Mouse (Mus musculus): Measurements from ENCODE around the gene 4930519P11Rik. TPM values are rescaled to one million over a fixed set of nuclear protein-coding genes. Genes with fewer than 3 reads are reported as not detected.

The 4930519P11Rik gene
- polyA plus RNA-seq, 1 experiment from 2014 or later = not detected

DNA sequence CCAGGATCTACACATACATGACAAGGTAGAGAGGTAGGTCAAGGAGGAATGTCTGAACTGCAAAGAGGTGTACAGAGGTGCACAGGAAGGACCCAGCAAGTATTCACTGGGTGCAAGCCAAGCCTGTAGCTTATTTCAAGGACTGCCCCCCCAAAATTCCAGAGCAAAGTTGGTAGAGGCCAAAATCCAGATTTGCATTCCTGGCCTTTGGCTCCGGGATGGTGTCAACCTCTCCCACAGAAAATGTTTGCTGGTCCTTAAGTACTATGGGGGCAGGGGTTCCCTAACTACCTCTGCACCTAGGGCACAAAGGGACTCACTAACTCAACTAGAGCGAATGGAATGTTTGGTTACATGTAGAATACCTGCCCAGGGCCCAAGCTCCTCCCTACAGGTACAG lies 45.5 kb downstream of the 4930519P11Rik start:
- Histone ChIP-seq H3K9ac (peak overlapping the region; percentile 89), H3K27me3 (no peaks in the 10 kb centered on the region), H3K4me1 (replicated peaks) (peaks cover 59% of the 10 kb centered on the region), H3K27ac (peak overlapping the region; percentile 89), H3K4me3 (replicated peaks) (peak overlapping the region; percentile 82), H3K9me3 (replicated peaks) (no peaks in the 10 kb centered on the region), H3K36me3 (peaks cover 23% of the 10 kb centered on the region), H3K4me2 (peak overlapping the region; percentile 91)
- DNase-seq = no peak
- 77% methylated on average over 2 of the region's 2 CpGs for WGBS (ENCODE audit: insufficient replicate concordance)
- no peak for ATAC-seq (ENCODE audit: low read depth)

- Histone ChIP-seq H3K9me3 (replicated peaks) (no peaks in the 10 kb centered on the region), H3K4me1 (replicated peaks) (peaks cover 59% of the 10 kb centered on the region), H3K36me3 (peaks cover 33% of the 10 kb centered on the region), H3K4me2 (peak overlapping the region; percentile 91), H3K27me3 (no peaks in the 10 kb centered on the region), H3K27ac (0 out of 2 replicates have a peak overlapping the region, but pooled peaks have one; percentile 36), H3K9ac (peak overlapping the region; percentile 30; the same call in 1 of the 2 replicates), H3K4me3 (replicated peaks) (0 out of 2 replicates have a peak overlapping the region, but pooled peaks have one; percentile 1)
- 83% methylated on average over 8 of the region's 8 CpGs for WGBS (ENCODE audit: insufficient replicate concordance)
- DNase-seq (no peak), ATAC-seq (ENCODE audit: low read depth) (no peak)
These were observed 46.6 kb downstream of the 4930519P11Rik start for GRCm38 (mm10) chr2:154566641-154567040.

DNA sequence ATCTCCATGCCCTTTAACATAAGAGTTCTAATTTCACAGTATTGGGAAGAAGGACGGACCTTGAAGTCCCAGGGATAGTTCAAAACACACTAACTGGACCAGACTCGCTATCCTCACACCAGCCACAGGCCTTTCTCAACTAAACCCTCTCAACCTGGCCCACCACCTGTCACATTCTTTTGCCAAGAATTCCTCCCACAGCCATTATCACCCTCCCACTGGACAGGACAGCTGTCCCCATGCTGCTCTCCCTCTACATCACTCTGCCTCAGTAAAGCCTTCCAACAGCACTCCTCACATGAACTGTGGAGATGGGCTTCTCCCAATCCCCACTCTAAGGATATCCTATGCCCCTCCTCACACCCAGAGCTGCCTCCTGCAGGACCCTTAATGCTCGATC lies 47.7 kb downstream of the 4930519P11Rik start:
- peaks cover 44% of the 10 kb centered on the region for H3K36me3 ChIP-seq
- H3K4me1 ChIP-seq (replicated peaks) = peaks cover 50% of the 10 kb centered on the region
- H3K9ac ChIP-seq = peak overlapping the region; percentile 30; the same call in 1 of the 2 replicates
- H3K27ac ChIP-seq = peak overlapping the region; percentile 15; the same call in 1 of the 2 replicates
- ATAC-seq (ENCODE audit: low read depth) = no peak
- no peak overlapping the region for H3K4me2 ChIP-seq
- DNase-seq = no peak
- H3K4me3 ChIP-seq (replicated peaks) = no peak overlapping the region
- 84% methylated on average over 3 of the region's 3 CpGs for WGBS (ENCODE audit: insufficient replicate concordance)
- H3K27me3 ChIP-seq = no peaks in the 10 kb centered on the region
- no peaks in the 10 kb centered on the region for H3K9me3 ChIP-seq (replicated peaks)

- H3K27ac ChIP-seq = no peak overlapping the region
- WGBS (ENCODE audit: insufficient replicate concordance) = 89% methylated on average over 22 of the region's 22 CpGs
- H3K4me1 ChIP-seq (replicated peaks) = peaks cover 53% of the 10 kb centered on the region
These were observed 49.5 kb downstream of the 4930519P11Rik start for GRCm38 (mm10) chr2:154563612-154564170.

More at GRCm38 (mm10) chr2:154563612-154564170, 49.5 kb downstream of the 4930519P11Rik start:
- no peak for DNase-seq
- Histone ChIP-seq H3K4me3 (replicated peaks) (no peak overlapping the region), H3K9me3 (replicated peaks) (no peaks in the 10 kb centered on the region), H3K36me3 (peaks cover 54% of the 10 kb centered on the region), H3K9ac (no peak overlapping the region), H3K27me3 (no peaks in the 10 kb centered on the region), H3K4me2 (no peak overlapping the region)
- ATAC-seq (ENCODE audit: low read depth) = no peak

Other genes with a start within 250 kb of the 4930519P11Rik start
- 18.0 and 18.9 TPM in 2 replicates for gene Cdk5rap1, start 240.4 kb downstream of the 4930519P11Rik start, polyA plus RNA-seq (2015; fragmentation: Nextera tagmentation; extraction: Ambion mirVana)
- gene Snta1, start 205.3 kb downstream of the 4930519P11Rik start, polyA plus RNA-seq (2015; fragmentation: Nextera tagmentation; extraction: Ambion mirVana) = 1.7 and 2.0 TPM in 2 replicates
- gene Cbfa2t2, start 177.0 kb downstream of the 4930519P11Rik start, polyA plus RNA-seq (2015; fragmentation: Nextera tagmentation; extraction: Ambion mirVana) = 8.4 and 9.6 TPM in 2 replicates
- 1.3 and 1.5 TPM in 2 replicates for gene 1700003F12Rik, start 66.4 kb downstream of the 4930519P11Rik start, polyA plus RNA-seq (2015; fragmentation: Nextera tagmentation; extraction: Ambion mirVana)
- not detected in 2 replicates for gene Actl10, start 61.7 kb downstream of the 4930519P11Rik start, polyA plus RNA-seq (2015; fragmentation: Nextera tagmentation; extraction: Ambion mirVana)
- 0.81 and 0.88 TPM in 2 replicates for gene Necab3, start 54.5 kb downstream of the 4930519P11Rik start, polyA plus RNA-seq (2015; fragmentation: Nextera tagmentation; extraction: Ambion mirVana)
- 16.6 and 17.7 TPM in 2 replicates for gene E2f1, start 43.5 kb downstream of the 4930519P11Rik start, polyA plus RNA-seq (2015; fragmentation: Nextera tagmentation; extraction: Ambion mirVana)
- 26.8 and 28.9 TPM in 2 replicates for gene Pxmp4, start 9.7 kb downstream of the 4930519P11Rik start, polyA plus RNA-seq (2015; fragmentation: Nextera tagmentation; extraction: Ambion mirVana)
- 1.9 and 2.1 TPM in 2 replicates for gene Zfp341, start 140 bp downstream of the 4930519P11Rik start, polyA plus RNA-seq (2015; fragmentation: Nextera tagmentation; extraction: Ambion mirVana)
- 15.0 and 17.5 TPM in 2 replicates for gene Chmp4b, start 38.3 kb upstream of the 4930519P11Rik start, polyA plus RNA-seq (2015; fragmentation: Nextera tagmentation; extraction: Ambion mirVana)
- not detected in 2 replicates for gene Gm14214, start 156.6 kb upstream of the 4930519P11Rik start, polyA plus RNA-seq (2015; fragmentation: Nextera tagmentation; extraction: Ambion mirVana)
- 26.8 and 29.5 TPM in 2 replicates for gene Raly, start 177.7 kb upstream of the 4930519P11Rik start, polyA plus RNA-seq (2015; fragmentation: Nextera tagmentation; extraction: Ambion mirVana)
- gene a, start 178.0 kb upstream of the 4930519P11Rik start, polyA plus RNA-seq (2015; fragmentation: Nextera tagmentation; extraction: Ambion mirVana) = 0.22 TPM in 1 of 2 replicates, not detected in the other

Data from liver, embryonic 13.5 days (tissue).